Mouse (Mus musculus) layer of hippocampus, adult 18-20 months (tissue): ENCODE results near the gene Gbp8. TPM values are rescaled to one million over a fixed set of nuclear protein-coding genes. Genes with fewer than 3 reads are reported as not detected.
"Not testable (repeated sequence)": the region's sequence is repeated elsewhere in the genome, so short reads cannot be mapped to it uniquely, and the experiment has no call there.

ENCODE experiments used
- DNase-seq, 2 experiments: peaks; one replicate each; pipeline ENCODE4 v3.0.0; 2022; ENCODE audit warnings: low spot score in 2 of 2
- total RNA-seq, 2 experiments: library from RNA; stranded (reverse); gene quantifications; 2 replicates each; pipeline ENCODE4 v1.2.3; 2021

Gbp8 gene
- total RNA-seq, 2 experiments from 2014 or later: 0.17 TPM; not detected in 1

DNA sequence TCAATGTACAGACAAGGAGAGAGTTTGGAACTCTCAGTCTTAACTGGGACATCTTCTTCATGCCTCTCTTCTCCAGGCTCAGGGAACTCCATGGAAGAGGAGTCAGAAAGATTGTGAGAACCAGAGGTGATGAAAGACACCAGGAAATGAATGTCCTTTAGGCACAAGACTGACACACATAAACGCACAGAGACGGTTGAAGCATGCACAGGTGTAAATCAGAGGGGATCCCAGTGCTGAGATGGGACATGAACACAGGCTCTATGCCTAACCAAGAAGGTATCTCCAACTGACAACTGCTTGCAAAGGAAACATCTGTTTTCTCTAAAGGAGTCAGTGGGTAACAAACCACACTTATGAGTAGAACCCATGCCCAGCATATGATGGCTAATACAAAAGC lies 79.1 kb downstream of the Gbp8 start:
- no peak for DNase-seq

DNA sequence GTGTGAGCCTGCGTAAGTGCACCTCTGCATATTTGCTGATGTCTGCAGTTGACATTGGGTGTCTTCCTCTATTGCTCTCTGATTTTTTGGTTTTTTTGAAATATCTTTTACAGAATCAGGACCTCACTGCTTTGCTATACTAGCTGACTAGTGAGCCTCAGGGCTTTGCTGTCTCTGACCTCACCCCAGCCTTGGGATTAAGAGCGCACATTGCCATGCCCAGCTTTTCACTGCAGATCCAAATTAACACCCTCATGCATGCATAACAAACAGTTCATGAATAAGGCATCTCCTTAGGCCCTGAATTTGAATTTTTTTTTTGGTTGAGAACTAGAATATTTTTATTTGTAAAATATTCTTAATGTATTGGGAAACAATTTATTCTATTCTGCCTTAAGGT lies 84.1 kb downstream of the Gbp8 start:
- DNase-seq: no peak

DNA sequence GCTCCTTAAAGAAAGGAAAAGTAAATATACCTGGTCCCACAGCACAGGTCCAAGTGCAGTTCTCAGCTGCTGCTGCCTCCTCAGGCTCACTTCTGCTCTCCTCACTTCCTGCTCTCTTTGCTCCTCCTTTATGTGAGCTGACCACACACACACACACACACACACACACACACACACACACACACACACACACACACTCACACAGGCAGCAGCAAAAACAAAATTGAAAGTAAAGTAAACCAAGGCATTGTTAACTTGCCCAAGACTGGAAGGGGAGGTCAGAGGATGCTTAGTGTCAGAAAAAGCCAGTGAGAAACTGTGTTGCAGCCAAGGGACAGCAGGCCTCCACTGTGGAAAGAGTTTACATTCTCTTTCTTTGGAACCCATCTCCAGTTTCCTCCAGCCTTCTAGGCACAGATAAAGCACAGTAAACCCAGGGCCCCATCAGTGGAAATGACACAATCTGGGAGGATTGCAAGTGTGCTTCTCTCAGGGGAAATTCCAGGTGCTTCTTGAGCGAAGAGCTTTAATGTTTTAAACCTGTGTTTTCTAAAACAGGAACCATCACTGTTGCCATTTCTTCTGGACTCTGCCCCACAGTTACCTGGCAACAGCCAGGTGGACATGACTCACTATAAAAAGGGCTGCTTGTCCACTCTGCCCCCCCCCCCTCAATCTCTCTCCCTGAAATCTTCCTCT lies 85.7 kb downstream of the Gbp8 start:
- not testable (repeated sequence) for DNase-seq

DNA sequence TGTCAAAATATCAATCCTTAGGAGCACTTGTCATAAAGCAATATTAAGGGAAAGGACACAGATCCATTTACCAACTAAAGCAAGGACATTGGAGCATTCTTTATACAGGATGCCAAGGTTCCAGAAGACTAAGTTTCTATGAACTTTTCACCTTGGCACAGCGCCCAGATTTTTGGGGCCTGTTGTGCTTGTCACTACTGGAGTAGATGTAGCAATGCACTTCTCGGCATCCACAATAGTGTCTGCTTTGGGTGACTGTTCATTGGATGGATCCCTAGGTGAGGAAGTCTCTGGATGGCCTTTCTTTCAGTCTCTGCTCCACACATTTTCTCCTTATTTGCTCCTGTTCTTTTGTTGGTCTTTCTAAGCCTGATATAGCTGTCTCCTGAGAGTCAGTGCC lies 107.0 kb downstream of the Gbp8 start:
- no peak for DNase-seq

DNA sequence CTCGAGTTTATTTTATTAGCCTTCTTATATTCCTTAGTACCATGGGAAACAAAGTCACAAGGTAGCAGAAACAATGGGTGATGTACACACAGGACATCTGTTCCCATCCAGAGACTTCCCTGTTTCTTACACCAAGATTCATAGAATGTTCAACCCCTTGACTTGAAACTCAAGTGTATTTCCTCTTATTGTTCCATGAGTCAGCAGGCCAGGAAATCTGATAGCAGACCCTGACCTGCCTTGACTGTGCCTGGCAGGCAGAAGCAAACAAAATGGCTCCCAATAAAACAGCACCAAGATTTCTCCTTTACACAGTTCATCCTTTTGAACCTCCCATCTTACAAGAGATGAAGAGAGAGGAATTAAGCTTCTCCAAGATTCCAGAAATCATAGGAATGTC lies 126.8 kb downstream of the Gbp8 start:
- no peak for DNase-seq

DNA sequence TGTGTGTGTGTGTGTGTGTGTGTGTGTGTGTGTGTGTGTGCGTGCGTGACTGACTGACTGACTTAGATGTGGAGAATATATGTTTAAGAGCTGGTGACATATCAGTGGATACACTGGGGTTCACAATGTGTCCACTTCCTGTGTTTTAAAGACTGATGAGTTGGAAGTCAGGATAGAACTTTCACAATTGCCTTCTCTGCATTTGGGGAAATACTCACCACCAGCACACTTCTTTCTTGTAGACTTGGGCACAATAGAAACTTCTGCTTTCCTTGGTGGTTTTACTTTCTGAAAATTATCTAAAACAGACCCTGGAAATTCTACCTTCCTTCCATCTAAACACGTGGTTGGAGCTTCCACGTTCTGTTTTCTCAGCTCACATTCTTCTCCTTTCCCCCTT lies 127.8 kb downstream of the Gbp8 start:
- DNase-seq: no peak

DNA sequence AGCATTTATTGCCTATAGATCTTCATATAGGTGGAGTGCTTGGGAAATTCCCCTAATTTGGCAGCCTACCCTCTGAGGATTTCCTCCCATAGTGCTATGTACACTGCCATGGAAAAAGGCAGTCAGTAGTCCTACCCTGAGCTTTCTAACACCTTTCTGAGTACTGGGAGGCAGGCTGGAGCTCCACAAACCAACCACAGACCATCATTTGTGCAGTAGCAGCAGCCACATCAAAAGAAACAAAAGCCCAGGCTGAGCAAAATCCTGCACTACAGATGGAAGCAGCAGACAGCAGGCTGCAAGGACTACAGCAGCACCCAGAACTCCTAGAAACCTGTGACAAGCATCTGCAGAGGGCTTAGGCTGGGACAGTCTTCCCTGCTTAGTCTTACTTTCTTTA lies 129.0 kb downstream of the Gbp8 start:
- DNase-seq: no peak

DNA sequence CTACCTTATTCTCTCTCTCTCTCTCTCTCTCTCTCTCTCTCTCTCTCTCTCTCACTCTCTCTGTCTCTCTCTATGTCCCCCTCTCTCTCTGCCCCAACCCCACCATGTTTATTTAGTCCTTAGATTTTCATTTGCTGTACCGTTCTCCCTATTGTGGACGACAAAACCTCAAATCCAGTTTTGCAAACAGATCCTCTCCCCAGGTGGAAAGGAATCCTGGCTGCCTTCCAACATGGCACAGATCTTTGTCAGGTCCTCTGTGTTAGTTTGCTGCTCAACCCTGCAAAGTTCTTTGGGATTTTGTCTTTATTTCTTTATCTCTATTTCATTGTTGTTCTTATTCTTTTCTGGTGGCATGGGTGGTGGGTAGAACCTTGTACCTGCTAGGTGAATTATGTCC lies 149.9 kb downstream of the Gbp8 start:
- no peak for DNase-seq

DNA sequence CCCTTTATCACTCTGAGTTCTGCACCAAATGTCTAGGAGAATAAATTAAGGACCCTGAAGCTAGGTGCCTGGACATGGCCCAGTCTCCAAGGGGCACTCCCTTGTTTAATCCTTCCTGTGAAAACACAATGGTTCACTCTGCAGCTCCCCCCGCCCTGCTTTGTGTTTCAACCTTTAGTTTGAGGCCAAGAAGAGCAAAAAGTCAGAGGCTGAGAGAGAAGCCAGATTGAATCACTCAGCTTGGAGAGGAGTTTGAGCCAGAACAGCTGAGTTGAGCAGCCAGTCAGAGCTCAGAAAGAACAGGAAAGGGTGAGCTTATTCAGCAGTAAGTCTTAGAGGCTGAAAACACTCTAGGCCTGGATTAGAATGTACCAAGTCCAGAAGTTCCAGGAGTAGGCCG lies 151.3 kb downstream of the Gbp8 start:
- DNase-seq: no peak

DNA sequence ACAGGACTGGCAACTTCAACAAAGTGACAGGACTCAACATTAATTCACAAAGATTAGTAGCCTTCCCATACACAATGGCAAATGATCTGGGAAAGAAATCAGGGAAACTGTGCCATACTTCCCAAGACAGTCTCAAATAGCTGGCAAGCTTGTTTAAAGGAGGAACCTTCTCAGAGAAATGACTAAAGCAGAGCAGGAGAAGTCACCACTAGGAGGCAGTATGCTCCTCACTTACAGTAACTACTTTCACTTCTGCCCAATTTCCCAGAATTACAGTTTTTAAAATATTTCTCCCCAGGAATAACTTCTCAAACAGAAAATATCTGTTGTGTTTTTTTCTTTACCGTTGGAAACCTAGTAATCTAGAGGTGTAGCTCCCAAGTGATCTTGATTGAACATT lies 152.6 kb downstream of the Gbp8 start:
- peak in 1 of 2 experiments; percentile 26 for DNase-seq

DNA sequence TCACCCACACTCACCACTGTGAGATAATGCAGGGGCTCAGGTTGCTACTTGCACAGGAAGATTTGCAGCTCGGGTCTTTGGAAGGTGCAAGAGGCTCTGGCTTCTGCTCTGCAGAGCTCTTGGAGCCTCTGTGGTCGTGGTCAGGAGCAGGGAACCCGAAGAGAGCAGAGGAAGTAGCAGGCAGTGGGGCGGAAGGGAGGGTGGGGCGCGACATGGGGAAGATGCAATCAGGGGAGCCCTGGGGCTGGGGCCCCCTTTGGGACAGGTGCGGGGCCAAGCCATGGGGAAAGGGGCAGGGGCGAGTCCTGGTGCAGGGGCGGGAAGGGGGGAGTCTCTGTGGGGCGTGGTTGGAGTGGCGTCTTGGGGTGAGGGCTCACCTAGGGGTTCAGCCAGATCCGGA lies 156.8 kb downstream of the Gbp8 start, which contains the start of gene Abcg3:
TSS of gene Abcg3 (minus strand) at position 184 of the 400 bp plus-strand sequence.
- no peak for DNase-seq

DNA sequence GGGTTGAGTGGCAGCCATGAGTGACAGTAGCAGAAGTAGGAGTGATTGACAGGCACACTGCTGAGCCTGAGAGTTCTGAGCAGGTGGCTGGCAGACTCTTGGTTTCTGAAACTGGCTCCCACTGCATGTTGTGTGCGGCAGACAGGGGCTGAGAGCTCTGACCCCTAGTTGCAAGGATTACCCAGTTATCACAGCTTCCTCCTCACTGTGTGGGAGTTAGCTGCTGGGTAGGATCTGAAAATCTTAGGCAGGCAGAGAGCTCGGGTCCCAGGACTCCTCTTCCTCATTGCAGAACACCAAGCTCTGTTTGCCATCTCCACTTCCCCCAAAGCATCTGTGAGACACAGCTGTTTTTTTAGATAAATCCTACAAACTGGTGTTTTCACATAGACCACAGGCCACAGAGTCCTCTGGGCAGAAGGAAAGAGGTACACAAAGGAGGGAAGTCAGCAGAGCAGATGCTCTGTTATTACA lies 160.3 kb downstream of the Gbp8 start:
- peak; percentile 1 to 15 for DNase-seq

Other genes with a start within 250 kb of the Gbp8 start
- gene Abcg3, start 156.8 kb downstream of the Gbp8 start, total RNA-seq: not detected
- 1 to 10 TPM; 1.3 to 1.5 TPM for gene Gbp9, start within 50 bp of the Gbp8 start, total RNA-seq
- under 1 TPM; 0.67 to 0.79 TPM for gene Gbp4, start within 50 bp of the Gbp8 start, total RNA-seq
- not detected for gene Gbp10, start 100.0 kb upstream of the Gbp8 start, total RNA-seq
- gene Gm43302, start 154.2 kb upstream of the Gbp8 start, total RNA-seq: under 1 TPM in 1 of 2 experiments, not detected in 1; 0.18 TPM
- gene Gbp6, start 154.2 kb upstream of the Gbp8 start, total RNA-seq: under 1 TPM; 0.91 to 0.99 TPM